Mouse (Mus musculus) heart, embryonic 11.5 days (tissue): ENCODE data around the gene Mrpl50. TPM values are rescaled to one million over a fixed set of nuclear protein-coding genes. Genes with fewer than 3 reads are reported as not detected.

ENCODE experiments used
- ATAC-seq: fragments of 200-750 bp; cut with Nextera tagmentation; replicated peaks from 2 replicates; pipeline ENCODE4 v1.8.0; 2017; ENCODE audit warnings: moderate library complexity; ENCODE audit not compliant: insufficient number of reproducible peaks, low FRiP score, low TSS enrichment
- H3K27ac ChIP-seq: fragments of 300-500 bp; sonication (generic); 2 replicates; pipeline ENCODE4 v1.5.1; 2014; ENCODE audit warnings: mild to moderate bottlenecking, low read depth, low read length
- H3K27me3 ChIP-seq: fragments of 300-500 bp; sonication (generic); 2 replicates; pipeline ENCODE4 v1.6.1; 2014; ENCODE audit warnings: mild to moderate bottlenecking, low read length, mixed read lengths; ENCODE audit not compliant: control insufficient read depth, insufficient read depth
- H3K36me3 ChIP-seq: fragments of 300-500 bp; sonication (generic); 2 replicates; pipeline ENCODE4 v1.6.1; 2014; ENCODE audit warnings: mild to moderate bottlenecking, low read length, moderate library complexity, mixed read lengths; ENCODE audit not compliant: control insufficient read depth, insufficient read depth
- H3K4me1 ChIP-seq: fragments of 300-500 bp; sonication (generic); 2 replicates; pipeline ENCODE4 v1.6.1; 2014; ENCODE audit warnings: low read length; ENCODE audit not compliant: control insufficient read depth, insufficient read depth
- H3K4me2 ChIP-seq: fragments of 300-500 bp; sonication (generic); 2 replicates; pipeline ENCODE4 v1.6.1; 2014; ENCODE audit warnings: mild to moderate bottlenecking, moderate library complexity
- H3K4me3 ChIP-seq: fragments of 300-500 bp; sonication (generic); 2 replicates; pipeline ENCODE4 v1.5.1; 2014; ENCODE audit warnings: low read depth, low read length
- H3K9ac ChIP-seq: fragments of 300-500 bp; sonication (generic); 2 replicates; pipeline ENCODE4 v1.6.1; 2014; ENCODE audit warnings: mild to moderate bottlenecking, low read depth, low read length, moderate library complexity
- H3K9me3 ChIP-seq: fragments of 300-500 bp; sonication (generic); replicated peaks from 2 replicates; pipeline ENCODE4 v1.6.1; 2016; ENCODE audit warnings: low read length; ENCODE audit not compliant: control insufficient read depth
- WGBS: fragments of 180-500 bp; shearing (Covaris S2); extraction: QIAGEN DNeasy Blood & Tissue Kit; methylation state at CpG from one replicate; pipeline ENCODE4 v1.1.7; 2014; ENCODE audit not compliant: insufficient replicate concordance; 5-methylcytosine and 5-hydroxymethylcytosine counted together
- polyA plus RNA-seq: library from polyadenylated mRNA; unstranded; fragments of >200 nt; fragmentation: Nextera tagmentation; extraction: Ambion mirVana; gene quantifications from 2 replicates; pipeline ENCODE4 v1.2.1, GENCODE M21; 2014

Mrpl50 gene
- polyA plus RNA-seq, 1 experiment from 2014 or later, result 71.8 TPM

DNA sequence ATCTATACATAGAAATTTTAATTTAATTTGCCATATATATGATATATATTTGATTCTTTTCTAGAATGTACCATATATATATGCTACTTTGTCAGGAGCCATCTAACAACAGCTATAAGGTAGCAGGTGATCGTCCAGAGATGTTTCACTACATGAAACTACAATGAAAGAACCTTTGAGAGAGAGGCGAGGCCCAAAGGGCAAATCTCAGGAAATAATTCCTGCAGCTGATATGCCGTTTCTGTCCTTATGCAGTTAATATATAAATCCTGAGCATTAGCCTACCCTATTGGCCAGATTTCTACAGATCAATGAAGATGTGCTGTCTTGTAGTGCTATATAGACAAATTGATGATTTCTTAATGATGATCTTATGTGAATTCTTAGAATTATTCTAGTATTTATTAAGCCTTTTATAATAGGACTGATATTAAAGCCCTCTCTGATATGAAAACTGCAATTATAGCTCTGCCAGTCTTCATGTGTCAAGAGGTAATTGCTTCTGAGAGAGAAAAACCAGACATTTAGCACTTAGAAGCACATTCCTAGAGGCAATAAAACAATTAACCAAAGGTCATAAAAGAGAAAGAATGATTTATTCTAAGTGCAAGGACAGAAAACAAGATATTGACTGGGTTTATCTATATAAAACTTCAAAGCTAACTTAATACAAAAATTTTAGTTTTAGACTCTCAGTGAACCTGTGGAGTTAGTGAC lies 51.3 kb downstream of the Mrpl50 start:
- ATAC-seq, result no peak
- Histone ChIP-seq H3K4me1 (no peaks in the 10 kb centered on the region), H3K27me3 (no peaks in the 10 kb centered on the region), H3K27ac (no peak overlapping the region), H3K4me2 (no peak overlapping the region), H3K9ac (no peak overlapping the region), H3K9me3 (no peaks in the 10 kb centered on the region), H3K4me3 (no peak overlapping the region), H3K36me3 (no peaks in the 10 kb centered on the region)
- WGBS, result 79% methylated on average over 3 of the region's 3 CpGs

DNA sequence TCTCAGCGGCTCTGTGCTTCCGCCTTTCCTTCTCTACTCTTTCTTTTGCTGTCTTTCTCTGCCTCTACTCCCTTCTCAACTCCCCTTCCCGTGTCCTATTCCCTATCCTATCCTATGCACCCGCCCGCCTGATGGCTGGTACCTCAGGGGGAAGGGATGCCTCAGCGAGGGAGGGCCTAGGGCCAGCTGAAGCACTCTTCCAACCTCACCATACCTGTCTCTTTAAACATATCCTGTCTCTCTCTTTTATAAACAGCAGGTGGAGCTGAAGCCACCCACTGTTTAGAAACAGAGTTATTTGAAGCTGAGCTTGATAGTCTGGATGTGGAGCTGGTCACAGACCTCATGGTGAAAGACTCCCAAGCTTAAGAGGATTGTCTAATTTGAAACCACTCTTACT lies 53.5 kb downstream of the Mrpl50 start:
- Histone ChIP-seq H3K4me1 (no peaks in the 10 kb centered on the region), H3K27me3 (no peaks in the 10 kb centered on the region), H3K9ac (no peak overlapping the region), H3K27ac (no peak overlapping the region), H3K36me3 (no peaks in the 10 kb centered on the region), H3K4me2 (no peak overlapping the region), H3K4me3 (no peak overlapping the region), H3K9me3 (no peaks in the 10 kb centered on the region)
- no peak for ATAC-seq
- WGBS, result 88% methylated on average over 6 of the region's 6 CpGs

Other genes starting within 250 kb of the Mrpl50 start
- gene Acnat2, start 112.9 kb downstream of the Mrpl50 start, polyA plus RNA-seq, result not detected in 2 replicates
- not detected in 2 replicates for gene Acnat1, start 47.2 kb downstream of the Mrpl50 start, polyA plus RNA-seq
- gene Baat, start 14.5 kb downstream of the Mrpl50 start, polyA plus RNA-seq, result 0.10 TPM in 1 of 2 replicates, not detected in the other
- gene Zfp189, start 83 bp upstream of the Mrpl50 start, polyA plus RNA-seq, result 6.8 and 7.3 TPM in 2 replicates
- gene Aldob, start 28.5 kb upstream of the Mrpl50 start, polyA plus RNA-seq, result 0.17 and 0.79 TPM in 2 replicates
- 41.8 and 47.8 TPM in 2 replicates for gene Tmem246, start 76.8 kb upstream of the Mrpl50 start, polyA plus RNA-seq
- gene Rnf20, start 110.9 kb upstream of the Mrpl50 start, polyA plus RNA-seq, result 35.3 and 35.8 TPM in 2 replicates
- gene Ppp3r2, start 160.9 kb upstream of the Mrpl50 start, polyA plus RNA-seq, result 0.27 TPM in 1 of 2 replicates, not detected in the other